Mouse (Mus musculus) urinary bladder, adult 2 months (tissue): Measurements from ENCODE around the gene Pdzrn3. TPM values are rescaled to one million over a fixed set of nuclear protein-coding genes. Genes with fewer than 3 reads are reported as not detected.

ENCODE experiments used
- DNase-seq: peaks from one replicate; pipeline ENCODE4 v3.0.0; 2022; ENCODE audit warnings: low spot score
- polyA plus RNA-seq: library from polyadenylated mRNA; depleted of rRNA; stranded (reverse); fragments of >200 nt; gene quantifications from 2 replicates; pipeline ENCODE4 v1.2.3, GENCODE M21; 2012

Gene Pdzrn3
- polyA plus RNA-seq, 1 experiment = 53.6 TPM

DNA sequence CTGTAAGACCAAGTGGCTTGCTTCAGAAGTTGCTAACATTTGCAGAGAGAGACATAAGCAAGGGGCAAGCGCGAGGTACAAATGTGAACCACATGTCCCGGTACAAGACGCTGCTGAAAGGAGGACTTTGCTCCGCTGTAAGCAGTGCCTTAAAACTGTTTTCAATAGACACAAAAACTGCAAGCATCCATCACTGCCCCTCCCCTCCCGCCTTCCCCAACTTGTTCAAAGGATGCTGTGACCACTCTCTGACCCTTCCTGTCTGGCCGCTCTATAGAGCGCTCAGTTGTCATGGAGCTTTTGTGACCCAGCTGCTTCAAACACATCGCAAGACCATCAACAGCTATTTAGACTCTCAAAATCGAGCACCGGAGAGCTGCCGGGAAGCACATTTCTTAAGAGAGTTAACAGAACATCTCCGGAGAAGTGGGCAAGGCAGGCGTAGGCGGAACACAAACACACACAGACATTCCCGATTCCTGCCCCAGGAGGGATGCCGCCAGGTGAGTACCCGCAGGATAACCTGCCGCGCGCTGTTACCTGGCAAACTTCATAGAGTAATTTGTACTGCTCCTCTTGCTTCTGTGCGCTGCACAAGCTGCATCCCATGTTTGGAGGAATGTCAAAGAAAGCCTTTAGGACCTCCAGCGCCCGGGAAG is 179.3 kb downstream of the Pdzrn3 start:
- no peak for DNase-seq

DNA sequence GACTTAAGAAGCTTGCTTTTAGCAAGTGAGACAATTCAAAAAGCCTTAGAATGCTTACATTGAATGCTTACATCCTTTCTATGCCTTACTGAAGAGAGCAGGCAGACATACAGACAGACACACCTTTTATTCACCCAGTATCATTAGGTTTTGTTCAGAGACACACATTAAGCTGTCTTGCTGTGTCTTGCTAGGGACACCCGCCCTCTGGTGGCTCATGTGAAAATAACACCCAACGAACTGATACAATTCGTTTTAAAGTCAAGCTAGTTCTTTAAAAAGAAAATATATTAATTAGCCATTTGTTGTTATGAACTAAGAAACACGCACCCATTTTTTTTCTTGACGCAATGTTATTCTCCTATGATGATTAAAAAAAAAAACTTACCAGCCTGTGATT is 180.1 kb downstream of the Pdzrn3 start:
- no peak for DNase-seq

DNA sequence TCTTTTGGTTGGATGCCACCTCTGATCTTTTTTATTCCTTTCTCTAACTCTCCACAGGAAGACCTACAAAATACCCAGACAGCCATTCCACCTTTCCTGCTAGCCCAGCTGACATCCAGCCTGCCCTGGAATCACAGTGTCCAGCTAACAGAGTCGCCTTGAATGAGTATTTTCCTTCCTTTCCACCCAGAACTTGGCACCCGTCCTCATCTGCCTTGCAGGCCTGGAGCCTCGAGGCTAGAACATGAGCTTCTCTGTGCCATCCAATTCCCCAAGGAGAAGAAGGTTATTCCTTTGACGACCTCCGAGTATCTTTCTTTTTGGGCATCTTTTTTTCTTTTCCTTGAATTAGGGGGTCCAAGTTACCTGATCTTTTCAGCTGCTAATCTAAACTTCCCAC is 181.8 kb downstream of the Pdzrn3 start:
- no peak for DNase-seq

DNA sequence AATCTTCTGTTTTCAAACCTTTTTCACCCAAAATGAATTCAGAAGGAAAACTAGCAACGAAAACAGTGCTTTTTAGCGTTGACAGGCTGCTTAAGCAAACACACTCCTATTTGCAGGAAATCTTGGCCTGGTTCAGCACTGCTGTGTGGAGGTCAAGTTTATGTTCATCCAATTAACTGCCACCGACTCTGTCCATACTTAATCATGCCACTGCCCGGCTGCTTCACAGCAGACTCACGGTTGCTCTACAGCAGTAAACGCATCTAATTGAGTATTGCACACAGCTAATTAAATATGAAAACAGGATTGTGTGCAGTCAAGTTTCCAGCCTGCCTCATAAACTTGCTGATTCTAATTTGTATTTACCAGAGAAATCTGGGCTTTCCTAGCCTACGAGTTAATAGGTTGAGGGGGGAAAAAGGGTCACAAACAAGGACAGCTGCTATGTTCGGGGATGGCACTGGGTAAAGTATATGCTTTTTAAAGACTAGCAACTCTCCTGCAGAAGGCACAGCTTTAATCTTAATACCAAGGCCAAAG is 183.2 kb downstream of the Pdzrn3 start:
- no peak for DNase-seq

DNA sequence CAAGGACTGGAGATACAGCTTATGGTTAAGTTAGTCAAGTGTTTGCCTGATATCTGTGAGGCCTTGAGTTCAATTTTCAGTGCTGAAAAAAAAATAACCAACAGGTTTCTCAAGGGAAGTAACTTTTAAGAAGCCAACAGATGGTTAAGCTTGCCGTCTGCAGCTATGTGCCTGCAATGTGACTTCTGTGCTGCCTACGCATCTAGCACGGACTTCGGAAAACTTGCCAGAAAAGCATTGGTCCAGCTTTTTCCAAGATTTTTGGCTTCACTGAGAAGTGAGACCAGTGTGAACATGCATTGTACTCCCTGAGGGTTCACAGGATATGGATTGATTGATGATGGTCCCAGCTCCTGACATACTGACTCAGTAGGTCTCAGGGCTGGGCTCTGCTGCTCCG is 186.1 kb downstream of the Pdzrn3 start:
- DNase-seq = no peak

DNA sequence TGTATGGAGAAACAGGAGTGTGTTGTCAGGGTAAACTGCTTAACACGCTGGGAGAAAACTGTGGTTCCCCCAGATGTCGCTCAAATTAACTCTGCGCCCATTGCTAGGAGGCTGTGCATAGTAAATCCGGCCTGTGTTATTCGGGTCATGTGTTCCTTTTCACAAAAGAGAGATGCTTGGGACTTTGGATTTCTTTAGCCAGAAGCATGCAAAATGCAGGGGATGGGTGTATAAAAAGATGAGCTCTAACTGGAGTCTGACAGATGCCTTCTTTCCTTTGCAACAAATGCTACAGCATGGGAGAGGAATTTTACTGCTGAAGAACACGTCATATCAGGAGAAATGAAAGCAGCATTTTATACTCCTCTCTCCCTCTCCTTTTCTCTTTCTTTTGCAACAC is 190.4 kb downstream of the Pdzrn3 start:
- no peak for DNase-seq

DNA sequence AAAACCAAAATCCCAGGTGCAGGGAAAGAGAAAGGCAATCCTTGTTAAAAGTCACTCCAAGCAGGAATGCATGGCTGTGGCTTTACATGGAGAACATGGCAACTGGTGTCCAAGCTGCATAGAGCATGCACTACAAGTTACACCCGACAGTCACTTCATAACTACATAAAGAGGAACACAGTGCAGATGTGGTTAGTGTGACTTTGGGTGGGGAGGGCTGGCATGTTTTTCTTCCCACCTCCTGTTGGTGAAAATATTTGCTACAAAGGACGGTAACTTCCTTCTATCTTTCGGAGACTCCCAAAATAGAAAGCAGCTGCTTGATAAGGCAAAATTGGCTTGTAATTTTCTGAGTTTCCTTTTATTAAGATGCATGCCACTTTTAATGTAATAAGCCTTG is 190.8 kb downstream of the Pdzrn3 start:
- DNase-seq = no peak

DNA sequence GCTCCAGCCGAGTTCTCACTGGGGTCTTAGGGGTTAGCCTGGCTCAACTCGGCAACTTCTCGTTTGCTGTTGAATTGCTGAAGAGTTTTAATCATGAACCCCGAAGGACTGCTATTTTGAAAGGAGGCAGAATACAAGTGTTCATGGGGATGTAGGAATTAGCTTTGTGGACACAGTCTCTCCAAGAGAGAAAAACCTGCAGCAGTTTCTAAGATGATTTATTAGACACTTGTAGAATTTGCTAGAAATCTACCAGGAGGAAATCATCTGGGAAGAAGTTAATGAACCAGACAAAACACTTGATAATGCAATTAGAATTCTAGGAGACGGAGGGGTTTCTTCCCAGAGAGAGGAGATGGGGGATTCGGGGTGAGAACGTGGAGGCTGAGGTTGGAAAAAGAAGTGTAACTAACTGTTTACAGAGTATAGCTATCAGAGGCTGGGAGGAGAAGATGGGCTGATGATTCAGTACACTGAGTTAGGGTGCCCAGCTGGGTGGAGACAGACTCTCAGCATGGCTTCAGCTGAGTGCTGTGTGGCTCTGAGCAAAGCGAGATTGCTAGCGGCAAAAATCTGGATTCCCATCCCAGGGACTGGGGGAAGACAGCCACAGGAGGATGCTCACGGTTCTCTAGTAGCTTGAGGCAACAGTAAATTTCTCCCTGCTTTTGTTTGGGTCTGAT is 193.5 kb downstream of the Pdzrn3 start:
- no peak for DNase-seq

DNA sequence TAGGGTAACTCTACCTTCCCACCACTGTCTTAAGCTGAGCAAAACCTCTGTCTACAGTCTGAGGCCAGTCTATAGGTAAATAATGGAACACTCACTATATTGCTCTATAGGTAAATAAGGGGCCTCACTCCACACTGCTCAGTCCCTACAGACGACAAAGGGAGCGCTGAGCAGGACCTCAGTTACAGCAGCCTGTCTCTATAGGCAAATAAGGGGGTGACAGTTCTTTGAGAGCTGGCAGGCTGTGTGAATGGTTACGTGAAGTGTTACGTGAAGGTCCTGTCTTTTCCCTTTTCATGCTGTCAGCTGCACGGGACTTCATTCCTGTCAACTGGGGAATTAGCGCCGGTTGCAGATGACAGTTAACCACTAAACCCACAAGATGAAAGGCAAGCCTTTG is 207.0 kb downstream of the Pdzrn3 start:
- no peak for DNase-seq

DNA sequence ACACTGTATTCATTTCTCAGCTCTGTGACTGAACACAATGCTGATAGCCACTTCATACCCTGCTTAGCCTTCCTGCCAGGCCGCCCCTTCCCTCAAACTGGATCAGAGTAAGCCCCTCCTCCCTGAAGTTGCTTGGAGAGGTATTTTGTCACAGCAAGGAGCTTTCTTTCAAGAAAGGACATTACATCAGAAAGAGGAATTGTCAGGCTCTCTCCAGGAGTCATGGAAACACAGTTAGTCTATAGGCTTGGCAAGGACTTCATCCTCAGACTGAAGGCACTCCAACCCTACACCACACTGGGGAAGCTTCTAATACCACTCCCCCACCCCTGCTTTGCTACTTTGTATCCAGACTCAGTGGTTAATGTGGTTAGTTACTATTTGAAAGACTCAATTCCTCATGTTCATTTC is 224.2 kb downstream of the Pdzrn3 start:
- DNase-seq = no peak

DNA sequence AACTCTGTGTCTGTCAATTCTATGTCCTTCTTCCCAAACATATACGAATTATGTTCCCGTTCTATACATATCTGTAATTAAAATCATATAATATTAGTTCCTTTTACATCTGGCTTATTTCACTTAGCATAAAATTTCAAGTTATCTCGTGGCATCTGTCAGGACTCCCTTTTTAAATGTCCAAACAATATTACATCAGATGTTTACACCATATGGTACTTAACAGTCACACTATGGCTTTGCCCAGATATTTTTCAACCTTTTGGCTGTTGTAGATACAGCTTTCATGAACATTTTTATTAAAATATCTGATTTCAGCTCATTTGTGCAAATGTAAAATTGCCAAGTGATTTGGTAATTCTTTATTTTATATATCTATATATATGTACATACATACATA is 242.3 kb downstream of the Pdzrn3 start:
- no peak for DNase-seq

DNA sequence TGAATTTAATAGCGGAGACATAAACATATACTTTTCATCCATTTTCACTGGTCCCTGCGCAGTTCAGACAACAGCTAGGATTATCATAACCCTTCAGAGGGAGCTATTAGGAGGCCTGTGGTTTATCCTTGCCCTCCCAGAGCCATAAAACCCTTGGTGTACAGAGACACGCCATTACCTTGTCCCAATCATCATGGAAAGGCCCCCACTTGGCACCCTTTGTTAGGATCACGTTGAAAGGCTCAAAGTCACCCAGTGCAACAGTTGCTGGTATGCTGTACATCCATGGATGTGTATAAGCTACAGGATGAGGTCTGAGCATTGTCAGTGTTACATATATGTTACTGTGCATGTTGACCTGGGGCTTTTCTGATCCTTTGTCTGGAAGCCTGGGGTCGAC is 252.3 kb downstream of the Pdzrn3 start:
- no peak for DNase-seq

DNA sequence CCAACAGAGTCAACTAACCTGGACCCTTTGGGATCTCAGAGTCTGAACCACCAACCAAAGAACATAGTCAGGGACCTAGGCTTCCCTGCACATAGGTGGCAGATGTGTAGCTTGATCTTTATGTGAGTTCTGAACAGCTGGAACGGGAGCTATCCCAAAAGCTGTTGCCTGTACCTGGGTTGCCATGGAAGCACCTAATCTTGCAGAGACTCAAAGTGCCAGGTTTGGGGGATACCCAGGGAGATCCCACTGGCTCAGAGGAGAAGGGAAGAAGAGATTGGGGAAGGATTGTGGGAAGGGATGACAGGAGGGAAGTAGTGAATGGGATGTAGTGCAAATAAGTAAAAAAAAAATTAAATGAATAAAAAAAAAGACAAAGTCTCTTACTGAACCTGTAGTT is 268.7 kb downstream of the Pdzrn3 start:
- no peak for DNase-seq

DNA sequence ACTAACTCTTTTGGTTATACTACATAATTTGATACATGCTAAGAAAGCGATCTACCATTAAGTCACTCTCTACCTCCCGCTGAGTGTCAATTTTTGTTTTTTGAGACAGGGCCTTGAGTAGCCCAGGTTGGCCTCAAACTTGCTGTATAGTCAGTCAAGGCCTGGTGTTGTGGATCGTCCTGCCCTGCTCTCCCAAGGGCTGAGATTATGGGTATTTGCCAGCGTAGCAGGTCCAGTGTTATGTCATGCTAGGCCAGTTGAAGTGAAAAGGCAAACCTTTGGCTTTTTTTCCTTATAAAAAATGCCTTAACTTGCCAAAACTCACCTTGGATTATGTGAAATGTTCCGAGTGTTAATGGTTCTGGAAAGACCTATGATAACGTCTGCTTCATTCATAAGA is 274.2 kb downstream of the Pdzrn3 start:
- DNase-seq = no peak

DNA sequence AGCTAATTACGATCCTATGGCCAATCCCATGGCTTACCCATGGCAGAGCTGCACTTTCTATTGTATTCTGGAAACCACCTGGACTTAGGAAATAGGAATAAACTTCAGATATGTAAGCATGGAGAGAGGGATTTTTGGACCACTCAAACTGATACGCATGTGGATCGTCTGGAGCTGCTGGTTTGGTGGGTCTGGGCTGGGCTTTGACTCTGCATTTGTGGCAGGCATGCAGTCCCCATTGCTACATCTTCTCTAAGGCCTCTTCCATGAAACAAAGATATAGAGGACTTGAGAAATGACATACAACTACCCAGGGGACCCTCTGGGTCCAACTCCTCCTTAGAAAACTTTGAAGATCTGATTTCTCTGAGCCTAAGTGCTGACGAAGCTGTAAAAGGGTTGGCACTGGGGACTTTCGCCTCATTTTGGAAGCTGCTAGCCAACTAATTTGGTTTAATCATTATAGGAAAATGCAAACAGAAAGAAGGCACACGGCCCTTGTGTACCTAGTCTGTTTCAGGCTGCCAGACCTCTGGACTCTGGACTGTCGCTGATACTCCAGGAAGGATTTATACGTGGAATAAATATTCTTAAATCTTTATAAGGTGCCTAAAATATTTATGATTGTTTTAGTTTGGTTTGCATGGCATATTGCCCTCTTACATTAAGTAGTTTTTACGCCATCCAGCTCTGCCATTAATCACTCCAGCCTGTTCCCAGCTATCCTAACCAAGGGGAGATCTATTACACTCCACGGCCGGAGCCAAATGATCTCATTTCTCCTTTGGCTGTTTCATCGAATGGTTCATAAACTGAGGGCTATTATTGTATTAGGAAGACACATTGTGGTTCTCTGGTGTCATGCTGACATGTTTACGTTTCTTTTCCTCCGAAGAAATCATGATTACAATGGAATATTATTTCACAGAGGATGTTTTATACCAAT is 275.7 kb downstream of the Pdzrn3 start:
- no peak for DNase-seq
